Mouse (Mus musculus) cortical plate, adult 2 months (tissue): ENCODE measurements around the gene Fhl4. TPM values are rescaled to one million over a fixed set of nuclear protein-coding genes. Genes with fewer than 3 reads are reported as not detected.

Experiments used
- H3K27ac ChIP-seq: fragments of 200-500 bp; 2 replicates; pipeline ENCODE4 v1.5.1; 2012; ENCODE audit warnings: low read length, control low read depth, inconsistent platforms; ENCODE audit not compliant: insufficient read depth
- H3K4me1 ChIP-seq: fragments of 200-500 bp; 2 replicates; pipeline ENCODE4 v1.6.1; 2011; ENCODE audit warnings: low read length; ENCODE audit not compliant: control insufficient read depth, insufficient read depth
- H3K4me3 ChIP-seq: fragments of 200-500 bp; 2 replicates; pipeline ENCODE4 v1.5.1; 2011; ENCODE audit warnings: mild to moderate bottlenecking, low read length, control low read depth; ENCODE audit not compliant: insufficient read depth
- CTCF ChIP-seq: fragments of 200-500 bp; IDR thresholded peaks from 2 replicates; pipeline ENCODE4 v1.5.1; 2011; ENCODE audit warnings: mild to moderate bottlenecking, control low read depth, low read length; ENCODE audit not compliant: insufficient read depth; ENCODE audit errors: extremely low read depth
- POLR2A ChIP-seq: fragments of 200-500 bp; IDR thresholded peaks from 2 replicates; pipeline ENCODE4 v1.6.1; 2011; ENCODE audit warnings: mild to moderate bottlenecking, low read length, control low read depth; ENCODE audit not compliant: insufficient read depth; ENCODE audit errors: extremely low read depth
- polyA plus RNA-seq: library from polyadenylated mRNA; depleted of rRNA; stranded (reverse); fragments of >200 nt; gene quantifications from 2 replicates; pipeline ENCODE4 v1.2.3, GENCODE M21; 2012; rRNA removed

Fhl4 gene
- polyA plus RNA-seq: 0.84 and 0.85 TPM in 2 replicates

GRCm38 (mm10) chr10:85102247-85103084 lies at the start of gene Fhl4, which contains the start of gene Tmem263:
Gene Fhl4, minus strand, starts transcription at chr10:85102495.
Gene Tmem263, plus strand, starts transcription at chr10:85102627.
- TF ChIP-seq CTCF: no peak
- TF ChIP-seq POLR2A: peak; percentile 42; the same call in 1 of the 2 replicates
- peak within 1 kb of the TSS; percentile 97 for H3K27ac ChIP-seq
- H3K4me1 ChIP-seq: no peaks in the 10 kb centered on the region; the same call in 1 of the 2 replicates
- peak within 1 kb of the TSS; percentile 99 for H3K4me3 ChIP-seq

- no peak overlapping the region for H3K4me3 ChIP-seq
- no peak for TF ChIP-seq CTCF
- no peak overlapping the region for H3K27ac ChIP-seq
- no peaks in the 10 kb centered on the region for H3K4me1 ChIP-seq
Measured at GRCm38 (mm10) chr10:85149226-85149625, 46.9 kb upstream of the Fhl4 start.

GRCm38 (mm10) chr10:85146282-85146681 lies 44.0 kb upstream of the Fhl4 start:
- TF ChIP-seq CTCF: no peak
- Histone ChIP-seq H3K27ac (no peak overlapping the region), H3K4me3 (no peak overlapping the region), H3K4me1 (no peaks in the 10 kb centered on the region)

GRCm38 (mm10) chr10:85141465-85141864 lies 39.2 kb upstream of the Fhl4 start:
- Histone ChIP-seq H3K4me3 (no peak overlapping the region), H3K4me1 (no peaks in the 10 kb centered on the region), H3K27ac (no peak overlapping the region)
- TF ChIP-seq POLR2A (no peak), CTCF (no peak)

- no peak for TF ChIP-seq POLR2A
- TF ChIP-seq CTCF: no peak
- H3K4me1 ChIP-seq: no peaks in the 10 kb centered on the region
- no peak overlapping the region for H3K27ac ChIP-seq
- H3K4me3 ChIP-seq: no peak overlapping the region
Measured at GRCm38 (mm10) chr10:85136573-85136972, 34.3 kb upstream of the Fhl4 start.

- TF ChIP-seq POLR2A (no peak), CTCF (no peak)
- Histone ChIP-seq H3K27ac (no peak overlapping the region), H3K4me1 (peaks cover 2% of the 10 kb centered on the region; the same call in 1 of the 2 replicates)
Measured at GRCm38 (mm10) chr10:85128453-85128852, 26.2 kb upstream of the Fhl4 start.

GRCm38 (mm10) chr10:85127395-85128287 lies 25.3 kb upstream of the Fhl4 start, which contains the start of gene Mterf2:
Gene Mterf2, minus strand, starts transcription at chr10:85128027.
- TF ChIP-seq CTCF (no peak), POLR2A (peak; percentile 54; the same call in 1 of the 2 replicates)

More at GRCm38 (mm10) chr10:85128453-85128852, 26.2 kb upstream of the Fhl4 start:
- H3K4me3 ChIP-seq: peak overlapping the region; percentile 85; the same call in 1 of the 2 replicates

GRCm38 (mm10) chr10:85125184-85125583 lies 22.9 kb upstream of the Fhl4 start:
- TF ChIP-seq CTCF: no peak
- TF ChIP-seq POLR2A: no peak
- peaks cover 2% of the 10 kb centered on the region; the same call in 1 of the 2 replicates for H3K4me1 ChIP-seq
- no peak overlapping the region for H3K4me3 ChIP-seq
- H3K27ac ChIP-seq: no peak overlapping the region

More at GRCm38 (mm10) chr10:85127395-85128287, 25.3 kb upstream of the Fhl4 start, which contains the start of gene Mterf2:
- Histone ChIP-seq H3K4me1 (peaks cover 2% of the 10 kb centered on the region; the same call in 1 of the 2 replicates), H3K27ac (0 out of 2 replicates have a peak within 1 kb of the TSS, but pooled peaks have one; percentile 20), H3K4me3 (peak within 1 kb of the TSS; percentile 85)

- Histone ChIP-seq H3K4me3 (no peak overlapping the region), H3K4me1 (no peaks in the 10 kb centered on the region), H3K27ac (no peak overlapping the region)
- TF ChIP-seq POLR2A: no peak
- no peak for TF ChIP-seq CTCF
Measured at GRCm38 (mm10) chr10:85114409-85114808, 12.1 kb upstream of the Fhl4 start.
